9 mouse cellular contexts compared by ENCODE assay signal in the genomic region with DNA sequence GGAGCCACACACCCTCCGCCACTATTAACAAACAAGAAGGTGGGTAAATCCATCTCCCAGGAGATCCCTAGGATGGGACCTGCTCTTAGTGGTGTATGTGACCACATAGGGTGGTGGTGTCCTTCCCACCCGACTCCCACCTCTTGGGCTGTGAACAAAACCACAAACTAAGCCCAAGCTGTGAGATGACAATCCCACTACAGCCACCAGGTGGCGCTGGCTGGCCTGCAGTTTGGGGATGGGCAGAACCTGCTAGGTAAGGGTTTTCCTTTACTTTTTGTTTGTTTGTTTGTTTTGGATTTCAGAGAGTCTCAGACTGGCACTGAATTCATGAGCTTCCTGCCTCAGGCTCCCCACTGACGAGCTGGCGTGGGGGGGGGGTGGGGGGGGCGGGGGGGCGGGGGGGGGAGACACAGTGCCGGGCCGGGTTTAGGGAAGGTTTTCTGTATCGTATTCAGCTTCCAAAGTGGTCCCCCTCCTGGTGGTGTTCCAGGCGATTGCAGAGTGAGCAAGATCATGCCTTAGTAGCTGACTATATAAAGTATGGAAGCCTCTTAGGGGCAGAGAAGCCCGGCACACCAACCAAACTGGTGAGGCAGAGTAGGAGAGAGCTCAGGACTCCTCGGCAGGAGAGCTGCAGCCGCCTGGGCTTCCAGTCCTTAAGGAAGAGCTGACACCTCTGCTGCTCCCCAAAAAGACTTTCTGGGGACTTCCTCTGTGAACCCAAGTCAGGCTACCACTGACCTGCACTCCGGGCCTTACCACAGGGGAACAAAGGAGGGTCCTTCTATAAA. TPM values are rescaled to one million over a fixed set of nuclear protein-coding genes. Genes with fewer than 3 reads are reported as not detected.
DNase-seq lines count a peak whose midpoint lies in the region; ATAC-seq and TF ChIP-seq lines count a peak whose summit lies in the region.
"Had no signal": no experiment of that assay in that cellular context is flagged by ENCODE, and none has a peak within 500 bp of the region (broad histone marks: within the 10 kb centered on the region; RNA-seq: fewer than 3 reads in every experiment).

No protein-coding gene starts in this region.

- no peak; the same call in 1 of the 2 replicates for ATAC-seq in hindbrain, embryonic 16.5 days
- ATAC-seq in midbrain, postnatal 0 days (ENCODE audit: low FRiP score): no peak

- peaks cover 51% of the 10 kb centered on the region for H3K4me1 ChIP-seq in hindbrain, embryonic 10.5 days (replicated peaks)
- H3K4me1 ChIP-seq in hindbrain, embryonic 16.5 days (ENCODE audit: control insufficient read depth, insufficient read depth, low read depth, low read length): peaks cover 16% of the 10 kb centered on the region
- no peaks in the 10 kb centered on the region; the same call in 1 of the 2 replicates for H3K4me1 ChIP-seq in midbrain, postnatal 0 days (ENCODE audit: insufficient read depth, low read length)

- peak; percentile 96 for TF ChIP-seq CTCF in midbrain, postnatal 0 days (IDR thresholded peaks at IDR 0.05)

- no peaks in the 10 kb centered on the region for H3K9me3 ChIP-seq in hindbrain, embryonic 10.5 days
- H3K9me3 ChIP-seq in hindbrain, embryonic 16.5 days (ENCODE audit: control insufficient read depth, low read length): no peaks in the 10 kb centered on the region
- no peaks in the 10 kb centered on the region for H3K9me3 ChIP-seq in midbrain, postnatal 0 days (ENCODE audit: low read length)
- H3K9me3 ChIP-seq: megakaryocyte, embryonic 14.5 days had no signal

- H3K27me3 ChIP-seq in hindbrain, embryonic 10.5 days (ENCODE audit: insufficient read depth, poor library complexity, severe bottlenecking): peaks cover 65% of the 10 kb centered on the region
- peaks cover 3% of the 10 kb centered on the region; the same call in 1 of the 2 replicates for H3K27me3 ChIP-seq in hindbrain, embryonic 16.5 days (replicated peaks; ENCODE audit: control insufficient read depth, insufficient read depth, low read length)
- no peaks in the 10 kb centered on the region for H3K27me3 ChIP-seq in midbrain, postnatal 0 days (ENCODE audit: insufficient read depth, low read length)

- peak overlapping the region; percentile 38 for H3K4me3 ChIP-seq in hindbrain, embryonic 10.5 days
- no peak overlapping the region for H3K4me3 ChIP-seq in hindbrain, embryonic 16.5 days (ENCODE audit: low read length)
- H3K4me3 ChIP-seq in midbrain, postnatal 0 days (ENCODE audit: low read depth, low read length): no peak overlapping the region
- H3K4me3 ChIP-seq: megakaryocyte, embryonic 14.5 days had no signal

- peak; percentile 83 for DNase-seq in hindbrain, embryonic 10.5 days (ENCODE audit: low spot score)
- peak; percentile 44 for DNase-seq in adrenal gland, adult 2 months
- DNase-seq in embryo, embryonic 11.5 days (ENCODE audit: low read depth, low spot score): peak; percentile 55
- DNase-seq in heart, postnatal 36 days: peak; percentile 57 to 74
- DNase-seq in left cerebral cortex, postnatal 14 days (ENCODE audit: low spot score in 2 of 2): peak; percentile 76 to 81
- DNase-seq in midbrain, postnatal 0 days (ENCODE audit: low spot score): peak; percentile 80
- peak; percentile 85 for DNase-seq in testis, postnatal 10 days (ENCODE audit: low spot score)

- intact Hi-C loops in heart, postnatal 36 days (cut with DNase I): loop anchor here (1.0 to 5.0 kb wide), 3 partner anchors 93 to 557 kb away; partner anchors contain the start of gene Pnpla3
- intact Hi-C loops in left cerebral cortex, postnatal 14 days (cut with DNase I): loop anchor here (5.0 kb wide), 3 partner anchors 93 to 558 kb away; partner anchors contain the start of gene Pnpla3

- H3K9ac ChIP-seq in hindbrain, embryonic 16.5 days (ENCODE audit: low read depth, low read length): no peak overlapping the region
- no peak overlapping the region for H3K9ac ChIP-seq in midbrain, postnatal 0 days (replicated peaks; ENCODE audit: low read length, poor library complexity, severe bottlenecking)

- no peak overlapping the region for H3K4me2 ChIP-seq in hindbrain, embryonic 16.5 days (ENCODE audit: low read length)
- H3K4me2 ChIP-seq in midbrain, postnatal 0 days (ENCODE audit: low read depth, low read length, poor library complexity, severe bottlenecking): 0 out of 2 replicates have a peak overlapping the region, but pooled peaks have one; percentile 20

- H3K36me3 ChIP-seq in hindbrain, embryonic 10.5 days: no peaks in the 10 kb centered on the region
- no peaks in the 10 kb centered on the region for H3K36me3 ChIP-seq in hindbrain, embryonic 16.5 days (ENCODE audit: control insufficient read depth, insufficient read depth, low read length)
- peaks cover 6% of the 10 kb centered on the region for H3K36me3 ChIP-seq in midbrain, postnatal 0 days (ENCODE audit: insufficient read depth, low read length)

- WGBS in hindbrain, embryonic 10.5 days: 8% methylated on average over 15 of the region's 15 CpGs
- WGBS in hindbrain, embryonic 16.5 days: 8% methylated on average over 13 of the region's 15 CpGs
- WGBS in midbrain, postnatal 0 days: 13% methylated on average over 12 of the region's 15 CpGs

- peak overlapping the region; percentile 62 for H3K27ac ChIP-seq in hindbrain, embryonic 10.5 days
- no peak overlapping the region for H3K27ac ChIP-seq in hindbrain, embryonic 16.5 days (ENCODE audit: low read depth, low read length)
- H3K27ac ChIP-seq in midbrain, postnatal 0 days (ENCODE audit: low read depth, low read length): no peak overlapping the region

RNA-seq across cellular contexts. Expression of gene Efcab6, which starts 8.9 kb away (rescaled TPM):
- 0.22 and 0.32 TPM in 2 replicates for polyA plus RNA-seq in hindbrain, embryonic 10.5 days (2016; fragmentation: Nextera tagmentation; extraction: Ambion mirVana)
- 0.65 and 0.72 TPM in 2 replicates for polyA plus RNA-seq in hindbrain, embryonic 16.5 days (2015; fragmentation: Nextera tagmentation; extraction: Ambion mirVana)
- total RNA-seq in adrenal gland, adult 2 months (2021): under 1 TPM in 1 of 2 experiments, not detected in 1; 0.21 TPM
- not detected in 2 replicates for polyA plus RNA-seq in adrenal gland, adult 2 months (2012; rRNA removed)
- total RNA-seq in heart, postnatal 36 days (2021): not detected
- 10 to 100 TPM; 15.6 to 19.8 TPM for total RNA-seq in left cerebral cortex, postnatal 14 days (2021)
- total RNA-seq in midbrain, postnatal 0 days (2014; rRNA removed): 1.3 and 3.9 TPM in 2 replicates
- polyA plus RNA-seq in midbrain, postnatal 0 days (2015; fragmentation: Nextera tagmentation; extraction: Ambion mirVana): 0.55 and 1.5 TPM in 2 replicates

RNA-seq across cellular contexts. Expression of gene Sult4a1, which starts 31.4 kb away (rescaled TPM):
- 12.0 and 14.8 TPM in 2 replicates for polyA plus RNA-seq in hindbrain, embryonic 10.5 days (2016; fragmentation: Nextera tagmentation; extraction: Ambion mirVana)
- polyA plus RNA-seq in hindbrain, embryonic 16.5 days (2015; fragmentation: Nextera tagmentation; extraction: Ambion mirVana): 138 and 143 TPM in 2 replicates
- 1 to 10 TPM; 4.6 to 5.2 TPM for total RNA-seq in adrenal gland, adult 2 months (2021)
- 4.5 and 6.6 TPM in 2 replicates for polyA plus RNA-seq in adrenal gland, adult 2 months (2012; rRNA removed)
- total RNA-seq in heart, postnatal 36 days (2021): under 1 TPM in 1 of 2 experiments, not detected in 1; 0.39 TPM
- 100 to 1,000 TPM; 387 to 389 TPM for total RNA-seq in left cerebral cortex, postnatal 14 days (2021)
- total RNA-seq in midbrain, postnatal 0 days (2014; rRNA removed): 197 and 208 TPM in 2 replicates
- 139 and 150 TPM in 2 replicates for polyA plus RNA-seq in midbrain, postnatal 0 days (2015; fragmentation: Nextera tagmentation; extraction: Ambion mirVana)

RNA-seq across cellular contexts. Expression of gene Pnpla5, which starts 48.9 kb away (rescaled TPM):
- polyA plus RNA-seq in hindbrain, embryonic 10.5 days (2016; fragmentation: Nextera tagmentation; extraction: Ambion mirVana): not detected in 2 replicates
- polyA plus RNA-seq in hindbrain, embryonic 16.5 days (2015; fragmentation: Nextera tagmentation; extraction: Ambion mirVana): not detected in 2 replicates
- total RNA-seq in adrenal gland, adult 2 months (2021): under 1 TPM in 1 of 2 experiments, not detected in 1; 0.12 TPM
- polyA plus RNA-seq in adrenal gland, adult 2 months (2012; rRNA removed): 0.06 and 0.19 TPM in 2 replicates
- total RNA-seq in heart, postnatal 36 days (2021): not detected
- not detected for total RNA-seq in left cerebral cortex, postnatal 14 days (2021)
- not detected in 2 replicates for total RNA-seq in midbrain, postnatal 0 days (2014; rRNA removed)
- not detected in 2 replicates for polyA plus RNA-seq in midbrain, postnatal 0 days (2015; fragmentation: Nextera tagmentation; extraction: Ambion mirVana)

Comparison
In these comparisons a context has a peak if more than half of its experiments do, and no peak if none do; other contexts are left out.
1. RNA of gene Sult4a1, which starts 31.4 kb away (total RNA-seq): 387 to 389 TPM in left cerebral cortex, postnatal 14 days and 197 to 208 TPM in midbrain, postnatal 0 days; 4.6 to 5.2 TPM in adrenal gland, adult 2 months and 0.39 TPM in heart, postnatal 36 days; every median in the first group is over 10 times any median in the second.
2. Peak in every context shown above with its lines, with median percentiles within 50 percentile points of each other: DNase-seq.